Mouse (Mus musculus): ENCODE results near the gene Olfr1446.

The Olfr1446 gene

GRCm38 (mm10) chr19:12893424-12893823 is at the start of gene Olfr1446:
Olfr1446 (minus strand) TSS chr19:12893524.
- DNase-seq: no peak

- no peak for DNase-seq
Observed at GRCm38 (mm10) chr19:12930540-12930939, 37.2 kb upstream of the Olfr1446 start, which contains the start of gene Olfr1449. Olfr1449 (plus strand) TSS chr19:12930840.

- no peak for DNase-seq
Observed at GRCm38 (mm10) chr19:12924319-12924718, 31.0 kb upstream of the Olfr1446 start, which contains the start of gene Olfr1448. Olfr1448 (minus strand) TSS chr19:12924419.

- DNase-seq: no peak
Observed at GRCm38 (mm10) chr19:12903643-12904042, 10.3 kb upstream of the Olfr1446 start, which contains the start of gene Olfr1447. Olfr1447 (minus strand) TSS chr19:12903743.

GRCm38 (mm10) chr19:12883555-12883954 is 9.8 kb downstream of the Olfr1446 start, which contains the start of gene Olfr1445:
Olfr1445 (plus strand) TSS chr19:12883855.
- no peak for DNase-seq

GRCm38 (mm10) chr19:12856983-12857382 is 36.3 kb downstream of the Olfr1446 start, which contains the start of gene Olfr1444:
Olfr1444 (plus strand) TSS chr19:12857283.
- no peak for DNase-seq

- no peak for DNase-seq
Observed at GRCm38 (mm10) chr19:12846382-12846781, 46.9 kb downstream of the Olfr1446 start, which contains the start of gene Gm5244. Gm5244 (plus strand) TSS chr19:12846682.

GRCm38 (mm10) chr19:12838507-12838906 is 54.8 kb downstream of the Olfr1446 start:
- DNase-seq: no peak

All from kidney, adult 18-20 months (tissue).